Mouse (Mus musculus): ENCODE data around the gene Cacng8. TPM values are rescaled to one million over a fixed set of nuclear protein-coding genes. Genes with fewer than 3 reads are reported as not detected.

Gene Cacng8
- polyA plus RNA-seq, 1 experiment from 2014 or later: 5.1 TPM

GRCm38 (mm10) chr7:3425141-3425540 is 34.7 kb downstream of the Cacng8 start:
- H3K9ac ChIP-seq (ENCODE audit: low read depth, low read length): no peak overlapping the region
- no peak overlapping the region for H3K4me3 ChIP-seq (ENCODE audit: low read depth, low read length)
- 0 out of 2 replicates have a peak, but pooled peaks cover 2% of the 10 kb centered on the region for H3K4me1 ChIP-seq (replicated peaks; ENCODE audit: control insufficient read depth, insufficient read depth, low read length)
- H3K9me3 ChIP-seq (ENCODE audit: control insufficient read depth, low read length): no peaks in the 10 kb centered on the region
- H3K27me3 ChIP-seq (ENCODE audit: control insufficient read depth, insufficient read depth, low read length): peaks cover 34% of the 10 kb centered on the region
- no peak overlapping the region for H3K4me2 ChIP-seq (replicated peaks; ENCODE audit: low read depth, low read length)
- no peaks in the 10 kb centered on the region for H3K36me3 ChIP-seq (ENCODE audit: control insufficient read depth, insufficient read depth, low read length)
- no peak overlapping the region for H3K27ac ChIP-seq (ENCODE audit: low read depth, low read length)
- 91% methylated on average over 5 of the region's 5 CpGs for WGBS
- DNase-seq (ENCODE audit: low spot score) (no peak), ATAC-seq (ENCODE audit: low FRiP score) (no peak)

DNA sequence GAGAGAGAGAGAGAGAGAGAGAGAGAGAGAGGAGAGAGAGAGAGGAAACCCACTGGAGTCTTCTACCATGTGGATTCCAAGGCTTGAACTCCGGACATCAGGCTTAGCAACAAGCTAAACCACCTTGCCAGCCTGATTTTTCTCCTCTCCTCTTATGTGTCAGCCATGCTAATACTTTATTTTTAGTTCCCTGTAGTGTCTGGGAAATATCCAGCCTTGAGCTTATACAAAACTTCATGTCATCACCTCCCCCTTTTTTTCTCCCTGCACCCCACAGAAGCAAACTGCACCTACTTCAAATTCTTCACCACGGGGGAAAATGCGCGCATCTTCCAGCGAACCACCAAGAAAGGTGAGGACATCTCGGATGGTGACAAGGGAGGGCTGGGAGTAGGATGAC is 39.7 kb downstream of the Cacng8 start:
- no peaks in the 10 kb centered on the region for H3K4me1 ChIP-seq (replicated peaks; ENCODE audit: control insufficient read depth, insufficient read depth, low read length)
- H3K27me3 ChIP-seq (ENCODE audit: control insufficient read depth, insufficient read depth, low read length): peaks cover 1% of the 10 kb centered on the region; the same call in 1 of the 2 replicates
- H3K9me3 ChIP-seq (ENCODE audit: control insufficient read depth, low read length): no peaks in the 10 kb centered on the region
- H3K27ac ChIP-seq (ENCODE audit: low read depth, low read length): no peak overlapping the region
- H3K4me2 ChIP-seq (replicated peaks; ENCODE audit: low read depth, low read length): no peak overlapping the region
- no peak overlapping the region for H3K9ac ChIP-seq (ENCODE audit: low read depth, low read length)
- ATAC-seq (ENCODE audit: low FRiP score) (no peak), DNase-seq (ENCODE audit: low spot score) (no peak)
- H3K4me3 ChIP-seq (ENCODE audit: low read depth, low read length): no peak overlapping the region
- no peaks in the 10 kb centered on the region for H3K36me3 ChIP-seq (ENCODE audit: control insufficient read depth, insufficient read depth, low read length)
- WGBS: 79% methylated on average over 6 of the region's 6 CpGs

DNA sequence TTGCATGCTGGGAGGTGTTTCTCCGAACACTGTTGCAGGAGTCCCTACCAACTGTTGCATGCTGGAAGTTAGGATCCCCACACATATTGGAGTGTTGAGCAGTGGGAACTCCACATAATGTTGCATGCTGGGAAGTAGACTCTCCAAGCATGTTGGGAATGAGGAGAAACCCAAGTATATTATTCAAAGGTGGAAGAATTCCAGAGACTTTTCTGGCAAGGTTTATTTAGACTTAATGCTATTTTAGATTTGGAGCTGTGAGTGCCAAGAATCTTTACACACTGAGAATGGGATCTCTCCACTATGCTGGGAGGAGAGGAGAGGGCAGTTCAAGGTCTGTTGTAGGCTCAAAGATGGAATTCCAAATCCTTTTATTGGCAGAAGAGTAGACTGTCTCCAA is 41.6 kb downstream of the Cacng8 start:
- no peaks in the 10 kb centered on the region for H3K4me1 ChIP-seq (replicated peaks; ENCODE audit: control insufficient read depth, insufficient read depth, low read length)
- no peak overlapping the region for H3K4me3 ChIP-seq (ENCODE audit: low read depth, low read length)
- no peaks in the 10 kb centered on the region for H3K36me3 ChIP-seq (ENCODE audit: control insufficient read depth, insufficient read depth, low read length)
- ATAC-seq (ENCODE audit: low FRiP score) (no peak), DNase-seq (ENCODE audit: low spot score) (no peak)
- H3K27ac ChIP-seq (ENCODE audit: low read depth, low read length): no peak overlapping the region
- WGBS: 88% methylated on average over 1 of the region's 1 CpGs
- no peaks in the 10 kb centered on the region for H3K9me3 ChIP-seq (ENCODE audit: control insufficient read depth, low read length)
- H3K9ac ChIP-seq (ENCODE audit: low read depth, low read length): no peak overlapping the region
- H3K4me2 ChIP-seq (replicated peaks; ENCODE audit: low read depth, low read length): no peak overlapping the region
- no peaks in the 10 kb centered on the region for H3K27me3 ChIP-seq (ENCODE audit: control insufficient read depth, insufficient read depth, low read length)

GRCm38 (mm10) chr7:3437941-3438340 is 47.5 kb downstream of the Cacng8 start:
- Histone ChIP-seq H3K27me3 (ENCODE audit: control insufficient read depth, insufficient read depth, low read length) (no peaks in the 10 kb centered on the region), H3K9ac (ENCODE audit: low read depth, low read length) (no peak overlapping the region), H3K36me3 (ENCODE audit: control insufficient read depth, insufficient read depth, low read length) (no peaks in the 10 kb centered on the region), H3K9me3 (ENCODE audit: control insufficient read depth, low read length) (no peaks in the 10 kb centered on the region), H3K27ac (ENCODE audit: low read depth, low read length) (no peak overlapping the region), H3K4me3 (ENCODE audit: low read depth, low read length) (no peak overlapping the region), H3K4me2 (replicated peaks; ENCODE audit: low read depth, low read length) (no peak overlapping the region), H3K4me1 (replicated peaks; ENCODE audit: control insufficient read depth, insufficient read depth, low read length) (no peaks in the 10 kb centered on the region)
- WGBS: 76% methylated on average over 5 of the region's 5 CpGs
- DNase-seq (ENCODE audit: low spot score) (no peak), ATAC-seq (ENCODE audit: low FRiP score) (no peak)

GRCm38 (mm10) chr7:3439984-3440383 is 49.5 kb downstream of the Cacng8 start:
- 88% methylated on average over 10 of the region's 11 CpGs for WGBS
- H3K4me3 ChIP-seq (ENCODE audit: low read depth, low read length): no peak overlapping the region
- no peak overlapping the region for H3K4me2 ChIP-seq (replicated peaks; ENCODE audit: low read depth, low read length)
- H3K4me1 ChIP-seq (replicated peaks; ENCODE audit: control insufficient read depth, insufficient read depth, low read length): no peaks in the 10 kb centered on the region
- H3K9me3 ChIP-seq (ENCODE audit: control insufficient read depth, low read length): no peaks in the 10 kb centered on the region
- H3K27ac ChIP-seq (ENCODE audit: low read depth, low read length): no peak overlapping the region
- H3K36me3 ChIP-seq (ENCODE audit: control insufficient read depth, insufficient read depth, low read length): no peaks in the 10 kb centered on the region
- no peak for ATAC-seq (ENCODE audit: low FRiP score)
- no peak for DNase-seq (ENCODE audit: low spot score)
- no peak overlapping the region for H3K9ac ChIP-seq (ENCODE audit: low read depth, low read length)
- H3K27me3 ChIP-seq (ENCODE audit: control insufficient read depth, insufficient read depth, low read length): no peaks in the 10 kb centered on the region

DNA sequence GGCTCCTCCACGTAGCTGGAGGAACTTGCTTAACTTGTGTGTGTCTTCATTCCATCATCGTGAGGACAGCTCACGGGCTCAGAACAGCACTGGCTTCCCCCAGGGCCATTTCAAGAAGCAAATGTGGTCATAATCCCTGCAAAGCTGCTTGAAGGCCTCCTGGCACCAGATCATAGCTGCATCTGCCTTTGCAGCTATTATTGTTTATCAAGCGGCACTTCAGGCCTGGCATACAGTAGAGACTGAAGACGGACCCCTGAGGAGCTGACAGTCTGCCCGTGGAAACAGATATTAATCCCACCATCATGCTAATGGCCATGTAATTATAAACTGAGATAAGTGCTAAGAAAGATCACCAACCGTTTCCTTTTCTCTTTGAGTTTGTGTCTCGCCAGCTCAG is 50.0 kb downstream of the Cacng8 start:
- DNase-seq (ENCODE audit: low spot score) (no peak), ATAC-seq (ENCODE audit: low FRiP score) (no peak)
- H3K4me3 ChIP-seq (ENCODE audit: low read depth, low read length): no peak overlapping the region
- H3K36me3 ChIP-seq (ENCODE audit: control insufficient read depth, insufficient read depth, low read length): no peaks in the 10 kb centered on the region
- no peaks in the 10 kb centered on the region for H3K27me3 ChIP-seq (ENCODE audit: control insufficient read depth, insufficient read depth, low read length)
- no peak overlapping the region for H3K4me2 ChIP-seq (replicated peaks; ENCODE audit: low read depth, low read length)
- H3K9me3 ChIP-seq (ENCODE audit: control insufficient read depth, low read length): no peaks in the 10 kb centered on the region
- no peaks in the 10 kb centered on the region for H3K4me1 ChIP-seq (replicated peaks; ENCODE audit: control insufficient read depth, insufficient read depth, low read length)
- WGBS: 86% methylated on average over 8 of the region's 8 CpGs
- no peak overlapping the region for H3K9ac ChIP-seq (ENCODE audit: low read depth, low read length)
- H3K27ac ChIP-seq (ENCODE audit: low read depth, low read length): no peak overlapping the region

GRCm38 (mm10) chr7:3442476-3443062 is 52.1 kb downstream of the Cacng8 start:
- Histone ChIP-seq H3K27me3 (ENCODE audit: control insufficient read depth, insufficient read depth, low read length) (no peaks in the 10 kb centered on the region), H3K36me3 (ENCODE audit: control insufficient read depth, insufficient read depth, low read length) (no peaks in the 10 kb centered on the region), H3K9ac (ENCODE audit: low read depth, low read length) (no peak overlapping the region), H3K4me3 (ENCODE audit: low read depth, low read length) (no peak overlapping the region), H3K27ac (ENCODE audit: low read depth, low read length) (no peak overlapping the region), H3K9me3 (ENCODE audit: control insufficient read depth, low read length) (no peaks in the 10 kb centered on the region), H3K4me1 (replicated peaks; ENCODE audit: control insufficient read depth, insufficient read depth, low read length) (no peaks in the 10 kb centered on the region), H3K4me2 (replicated peaks; ENCODE audit: low read depth, low read length) (no peak overlapping the region)
- WGBS: 87% methylated on average over 10 of the region's 10 CpGs
- ATAC-seq (ENCODE audit: low FRiP score) (no peak), DNase-seq (ENCODE audit: low spot score) (no peak)

GRCm38 (mm10) chr7:3444678-3445077 is 54.2 kb downstream of the Cacng8 start:
- H3K9ac ChIP-seq (ENCODE audit: low read depth, low read length): no peak overlapping the region
- no peaks in the 10 kb centered on the region for H3K36me3 ChIP-seq (ENCODE audit: control insufficient read depth, insufficient read depth, low read length)
- H3K27ac ChIP-seq (ENCODE audit: low read depth, low read length): no peak overlapping the region
- ATAC-seq (ENCODE audit: low FRiP score) (no peak), DNase-seq (ENCODE audit: low spot score) (no peak)
- H3K4me1 ChIP-seq (replicated peaks; ENCODE audit: control insufficient read depth, insufficient read depth, low read length): no peaks in the 10 kb centered on the region
- 90% methylated on average over 3 of the region's 3 CpGs for WGBS
- no peaks in the 10 kb centered on the region for H3K27me3 ChIP-seq (ENCODE audit: control insufficient read depth, insufficient read depth, low read length)
- H3K4me2 ChIP-seq (replicated peaks; ENCODE audit: low read depth, low read length): no peak overlapping the region
- no peaks in the 10 kb centered on the region for H3K9me3 ChIP-seq (ENCODE audit: control insufficient read depth, low read length)
- H3K4me3 ChIP-seq (ENCODE audit: low read depth, low read length): no peak overlapping the region

- Histone ChIP-seq H3K4me3 (ENCODE audit: low read depth, low read length) (no peak overlapping the region), H3K4me1 (replicated peaks; ENCODE audit: control insufficient read depth, insufficient read depth, low read length) (no peaks in the 10 kb centered on the region), H3K27me3 (ENCODE audit: control insufficient read depth, insufficient read depth, low read length) (no peaks in the 10 kb centered on the region), H3K4me2 (replicated peaks; ENCODE audit: low read depth, low read length) (no peak overlapping the region), H3K9ac (ENCODE audit: low read depth, low read length) (no peak overlapping the region), H3K27ac (ENCODE audit: low read depth, low read length) (no peak overlapping the region), H3K36me3 (ENCODE audit: control insufficient read depth, insufficient read depth, low read length) (no peaks in the 10 kb centered on the region), H3K9me3 (ENCODE audit: control insufficient read depth, low read length) (no peaks in the 10 kb centered on the region)
- DNase-seq (ENCODE audit: low spot score): no peak
- WGBS: 81% methylated on average over 3 of the region's 3 CpGs
- ATAC-seq (ENCODE audit: low FRiP score): no peak
Measured at GRCm38 (mm10) chr7:3446584-3446983, 56.1 kb downstream of the Cacng8 start.
